Mouse (Mus musculus): ENCODE results near the gene Hist1h1a. TPM values are rescaled to one million over a fixed set of nuclear protein-coding genes. Genes with fewer than 3 reads are reported as not detected.
"Not testable (repeated sequence)": the region's sequence is repeated elsewhere in the genome, so short reads cannot be mapped to it uniquely, and the experiment has no call there.

Hist1h1a gene
- polyA plus RNA-seq, 1 experiment from 2014 or later, result 2.2 TPM

- peak within 1 kb of the TSS; percentile 94 for H3K27ac ChIP-seq
- under 1% methylated on average over 25 of the region's 28 CpGs for WGBS
- ATAC-seq, result peak; percentile 58
Measured at GRCm38 (mm10) chr13:23745381-23746161, 17.9 kb upstream of the Hist1h1a start, which contains the start of gene Hist1h3c. Hist1h3c (minus strand) TSS chr13:23745602.

DNA sequence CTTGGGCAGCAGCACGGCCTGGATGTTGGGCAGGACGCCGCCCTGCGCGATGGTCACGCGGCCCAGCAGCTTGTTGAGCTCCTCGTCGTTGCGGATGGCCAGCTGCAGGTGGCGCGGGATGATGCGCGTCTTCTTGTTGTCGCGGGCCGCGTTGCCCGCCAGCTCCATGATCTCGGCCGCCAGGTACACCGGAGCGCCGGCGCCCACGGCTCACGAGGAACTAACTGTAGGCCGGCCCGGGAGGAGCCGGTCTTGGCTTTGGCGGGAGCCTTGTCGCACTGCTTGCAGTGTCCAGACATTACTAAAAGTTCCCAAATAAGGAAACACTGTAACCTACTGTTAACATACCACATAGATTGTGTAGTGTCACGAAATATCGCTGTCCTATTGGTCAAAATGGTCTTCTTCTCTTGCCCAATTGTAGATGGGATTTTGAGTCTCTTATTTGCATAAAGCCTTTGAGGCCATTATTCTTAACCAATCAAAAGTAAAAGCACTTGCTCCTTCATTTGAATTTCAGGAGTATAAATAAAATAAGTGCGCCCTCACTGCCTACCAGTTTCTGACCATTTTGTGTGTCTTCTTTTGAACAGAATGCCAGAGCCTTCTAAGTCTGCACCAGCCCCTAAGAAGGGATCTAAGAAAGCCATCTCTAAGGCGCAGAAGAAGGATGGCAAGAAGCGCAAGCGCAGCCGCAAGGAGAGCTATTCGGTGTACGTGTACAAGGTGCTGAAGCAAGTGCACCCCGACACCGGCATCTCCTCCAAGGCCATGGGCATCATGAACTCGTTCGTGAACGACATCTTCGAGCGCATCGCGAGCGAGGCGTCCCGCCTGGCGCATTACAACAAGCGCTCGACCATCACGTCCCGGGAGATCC, 17.0 kb upstream of the Hist1h1a start, which contains the start of gene Hist1h2bb:
Gene Hist1h2bb, plus strand, starts transcription at position 534 of the 880 bp plus-strand sequence.
- peak within 1 kb of the TSS; percentile 50 for H3K9ac ChIP-seq (replicated peaks)
- not testable (repeated sequence) for H3K36me3 ChIP-seq, H3K27me3 ChIP-seq, H3K9me3 ChIP-seq
- WGBS, result under 1% methylated on average over 40 of the region's 58 CpGs
- H3K4me2 ChIP-seq (replicated peaks), result peak within 1 kb of the TSS; percentile 66
- H3K4me3 ChIP-seq (replicated peaks), result peak within 1 kb of the TSS; percentile 39
- peaks cover 26% of the 10 kb centered on the region for H3K4me1 ChIP-seq (replicated peaks)
- peak; percentile 95 for ATAC-seq
- H3K27ac ChIP-seq, result peak within 1 kb of the TSS; percentile 94

More at GRCm38 (mm10) chr13:23745381-23746161, 17.9 kb upstream of the Hist1h1a start, which contains the start of gene Hist1h3c:
- Histone ChIP-seq H3K4me2 (replicated peaks) (peak within 1 kb of the TSS; percentile 66), H3K27me3 (no peaks in the 10 kb centered on the region), H3K36me3 (no peaks in the 10 kb centered on the region), H3K4me1 (replicated peaks) (peaks cover 25% of the 10 kb centered on the region), H3K9ac (replicated peaks) (peak within 1 kb of the TSS; percentile 50), H3K4me3 (replicated peaks) (peak within 1 kb of the TSS; percentile 39), H3K9me3 (no peaks in the 10 kb centered on the region)

- Histone ChIP-seq H3K9me3 (no peaks in the 10 kb centered on the region), H3K9ac (replicated peaks) (peak overlapping the region; percentile 21), H3K4me3 (replicated peaks) (peak overlapping the region; percentile 39), H3K27me3 (no peaks in the 10 kb centered on the region), H3K4me2 (replicated peaks) (peak overlapping the region; percentile 66), H3K27ac (peak overlapping the region; percentile 94), H3K36me3 (no peaks in the 10 kb centered on the region), H3K4me1 (replicated peaks) (peaks cover 29% of the 10 kb centered on the region)
- ATAC-seq, result no peak; the same call in 1 of the 2 replicates
- WGBS, result 2% methylated on average over 13 of the region's 13 CpGs
Measured at GRCm38 (mm10) chr13:23747081-23747891, 16.2 kb upstream of the Hist1h1a start.

GRCm38 (mm10) chr13:23747892-23748288, 15.6 kb upstream of the Hist1h1a start:
- Histone ChIP-seq H3K36me3 (no peaks in the 10 kb centered on the region), H3K27ac (peak overlapping the region; percentile 77), H3K9me3 (no peaks in the 10 kb centered on the region), H3K27me3 (no peaks in the 10 kb centered on the region), H3K9ac (replicated peaks) (no peak overlapping the region; the same call in 1 of the 2 replicates), H3K4me2 (replicated peaks) (peak overlapping the region; percentile 66; the same call in 1 of the 2 replicates), H3K4me1 (replicated peaks) (peaks cover 33% of the 10 kb centered on the region), H3K4me3 (replicated peaks) (no peak overlapping the region)
- no peak for ATAC-seq
- WGBS, result 3% methylated on average over 4 of the region's 4 CpGs

DNA sequence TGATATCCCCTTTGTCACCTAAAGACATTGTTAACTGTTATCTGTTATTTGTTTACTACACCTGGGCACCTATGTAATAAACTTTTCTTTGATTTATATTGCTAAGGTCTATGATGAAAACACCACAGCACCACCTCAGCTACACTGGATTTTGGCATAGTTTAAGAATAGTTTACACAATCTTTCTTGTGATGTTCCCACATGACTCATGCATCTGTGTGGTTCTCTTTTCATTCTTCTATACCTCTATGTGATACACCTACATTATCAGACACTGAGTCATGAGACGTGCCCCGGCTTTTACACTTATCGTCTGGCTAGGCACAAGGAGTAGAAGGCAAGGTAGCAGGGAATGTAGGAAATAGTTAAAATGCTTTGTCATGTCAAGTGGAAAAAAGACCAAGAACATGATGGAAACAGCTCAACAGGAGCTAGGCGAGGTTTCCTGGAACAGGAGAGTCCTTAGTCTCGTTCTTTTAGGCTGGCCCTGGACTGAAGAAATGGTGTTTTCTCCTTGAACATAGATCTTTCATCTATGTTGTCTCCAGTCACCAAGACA, 13.8 kb upstream of the Hist1h1a start:
- no peaks in the 10 kb centered on the region for H3K27me3 ChIP-seq
- no peaks in the 10 kb centered on the region for H3K36me3 ChIP-seq
- no peak overlapping the region for H3K9ac ChIP-seq (replicated peaks)
- H3K4me1 ChIP-seq (replicated peaks), result peaks cover 31% of the 10 kb centered on the region
- no peak overlapping the region for H3K4me2 ChIP-seq (replicated peaks)
- ATAC-seq, result no peak
- WGBS, result 91% methylated on average over 5 of the region's 5 CpGs
- H3K9me3 ChIP-seq, result no peaks in the 10 kb centered on the region
- no peak overlapping the region for H3K4me3 ChIP-seq (replicated peaks)
- H3K27ac ChIP-seq, result no peak overlapping the region

GRCm38 (mm10) chr13:23750839-23751477, 12.5 kb upstream of the Hist1h1a start, which contains the start of gene Hist1h2ab:
Hist1h2ab (plus strand) TSS chr13:23751126.
- Histone ChIP-seq H3K9ac (replicated peaks) (peak within 1 kb of the TSS; percentile 61), H3K27ac (peak within 1 kb of the TSS; percentile 93), H3K4me3 (replicated peaks) (peak within 1 kb of the TSS; percentile 43), H3K4me2 (replicated peaks) (peak within 1 kb of the TSS; percentile 68), H3K4me1 (replicated peaks) (peaks cover 25% of the 10 kb centered on the region)
- H3K27me3 ChIP-seq, H3K36me3 ChIP-seq, H3K9me3 ChIP-seq: not testable (repeated sequence)
- ATAC-seq, result peak; percentile 57
- 1% methylated on average over 28 of the region's 47 CpGs for WGBS

DNA sequence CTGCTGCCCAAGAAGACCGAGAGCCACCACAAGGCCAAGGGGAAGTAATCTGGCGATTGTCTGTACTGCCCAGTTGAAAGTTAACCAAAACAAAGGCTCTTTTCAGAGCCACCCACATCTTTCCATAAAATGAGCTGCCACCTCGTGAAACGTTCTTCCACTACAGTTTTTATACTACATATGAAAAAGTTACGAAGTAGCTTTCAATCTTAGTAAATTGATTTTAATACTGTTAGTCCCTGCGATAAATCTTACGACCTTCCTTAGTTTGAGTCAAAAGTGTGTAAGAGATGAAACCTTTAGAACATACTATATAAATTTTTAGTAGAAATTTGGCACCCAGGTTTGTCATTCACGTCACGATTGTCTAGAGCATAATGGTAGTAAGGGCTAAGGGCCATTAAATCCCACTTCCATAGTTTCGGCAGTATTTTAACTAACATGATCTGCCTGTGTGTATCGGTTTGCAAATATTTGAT, 11.9 kb upstream of the Hist1h1a start:
- Histone ChIP-seq H3K27me3 (no peaks in the 10 kb centered on the region), H3K4me1 (replicated peaks) (peaks cover 25% of the 10 kb centered on the region), H3K9ac (replicated peaks) (peak overlapping the region; percentile 61), H3K36me3 (no peaks in the 10 kb centered on the region), H3K4me2 (replicated peaks) (peak overlapping the region; percentile 68), H3K9me3 (no peaks in the 10 kb centered on the region), H3K4me3 (replicated peaks) (peak overlapping the region; percentile 43), H3K27ac (peak overlapping the region; percentile 93)
- ATAC-seq, result peak; percentile 17
- WGBS, result under 1% methylated on average over 11 of the region's 11 CpGs

GRCm38 (mm10) chr13:23752067-23752741, 11.3 kb upstream of the Hist1h1a start, which contains the start of gene Hist1h3b:
Hist1h3b (plus strand) TSS chr13:23752267.
- peaks cover 23% of the 10 kb centered on the region for H3K4me1 ChIP-seq (replicated peaks)
- H3K9me3 ChIP-seq, H3K27me3 ChIP-seq, H3K36me3 ChIP-seq: not testable (repeated sequence)
- H3K9ac ChIP-seq (replicated peaks), result peak within 1 kb of the TSS; percentile 61
- 0% methylated on average over 17 of the region's 47 CpGs for WGBS
- peak within 1 kb of the TSS; percentile 93 for H3K27ac ChIP-seq
- peak within 1 kb of the TSS; percentile 68 for H3K4me2 ChIP-seq (replicated peaks)
- H3K4me3 ChIP-seq (replicated peaks), result peak within 1 kb of the TSS; percentile 43
- peak; percentile 85 for ATAC-seq

DNA sequence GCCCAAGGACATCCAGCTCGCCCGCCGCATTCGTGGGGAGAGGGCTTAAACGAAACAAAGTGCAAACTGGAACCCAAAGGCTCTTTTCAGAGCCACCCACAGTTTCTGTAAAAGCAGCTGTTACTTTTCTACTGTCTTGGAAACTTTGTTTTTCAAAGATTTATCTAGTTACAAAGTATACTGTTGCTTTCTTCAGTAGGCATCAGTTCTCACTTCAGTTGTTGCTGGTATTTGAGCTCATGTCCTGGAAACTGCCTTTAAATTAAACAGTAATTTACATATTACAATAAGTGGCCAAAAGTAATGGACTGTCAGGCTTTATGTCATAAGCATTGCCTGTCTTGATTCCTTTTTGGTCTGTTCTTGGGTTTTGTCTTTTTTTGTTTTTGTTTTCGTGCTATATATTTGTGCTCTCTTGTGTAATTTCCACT, 10.7 kb upstream of the Hist1h1a start:
- H3K27ac ChIP-seq, result 0 out of 2 replicates have a peak overlapping the region, but pooled peaks have one; percentile 15
- ATAC-seq, result no peak
- no peaks in the 10 kb centered on the region for H3K36me3 ChIP-seq
- no peak overlapping the region for H3K9ac ChIP-seq (replicated peaks)
- H3K4me2 ChIP-seq (replicated peaks), result peak overlapping the region; percentile 56
- no peaks in the 10 kb centered on the region for H3K9me3 ChIP-seq
- no peaks in the 10 kb centered on the region for H3K27me3 ChIP-seq
- peaks cover 23% of the 10 kb centered on the region for H3K4me1 ChIP-seq (replicated peaks)
- peak overlapping the region; percentile 28 for H3K4me3 ChIP-seq (replicated peaks)
- 2% methylated on average over 6 of the region's 6 CpGs for WGBS
